Mouse (Mus musculus): ENCODE data around the gene Mertk. TPM values are rescaled to one million over a fixed set of nuclear protein-coding genes. Genes with fewer than 3 reads are reported as not detected.

Gene Mertk
- polyA plus RNA-seq, 1 experiment from 2014 or later, result 3.0 TPM

DNA sequence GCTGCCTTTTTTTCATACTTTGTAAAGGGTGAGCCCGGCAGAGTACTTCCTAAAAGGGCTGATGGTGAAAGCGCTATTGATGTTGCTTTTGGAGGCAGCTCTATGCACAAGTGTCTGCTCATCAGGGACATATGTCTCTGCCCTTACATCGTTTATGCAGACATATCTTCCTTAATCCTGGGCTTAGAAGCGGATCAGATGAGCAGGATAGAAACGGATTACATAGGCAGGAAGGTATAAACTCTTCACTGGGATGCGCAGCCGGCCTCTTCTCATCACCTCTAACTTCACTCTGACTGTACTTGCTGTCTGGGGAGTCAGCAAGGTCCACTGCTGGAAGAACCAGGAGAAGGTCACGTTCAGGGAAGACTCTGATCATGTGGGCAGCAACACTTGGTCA lies 138.8 kb downstream of the Mertk start:
- ATAC-seq (ENCODE audit: low FRiP score) (no peak), DNase-seq (ENCODE audit: low spot score, missing footprints) (no peak)
- Histone ChIP-seq H3K4me1 (ENCODE audit: control insufficient read depth, insufficient read depth, low read length) (no peaks in the 10 kb centered on the region), H3K27me3 (ENCODE audit: control insufficient read depth, insufficient read depth, low read length) (no peaks in the 10 kb centered on the region), H3K36me3 (ENCODE audit: control insufficient read depth, insufficient read depth, low read length) (peaks cover 9% of the 10 kb centered on the region; the same call in 1 of the 2 replicates), H3K4me3 (ENCODE audit: low read depth, low read length) (no peak overlapping the region), H3K9ac (ENCODE audit: low read length) (no peak overlapping the region), H3K9me3 (ENCODE audit: control insufficient read depth, low read length) (no peaks in the 10 kb centered on the region), H3K4me2 (no peak overlapping the region), H3K27ac (ENCODE audit: low read depth, low read length) (no peak overlapping the region)
- 92% methylated on average over 8 of the region's 8 CpGs for WGBS

DNA sequence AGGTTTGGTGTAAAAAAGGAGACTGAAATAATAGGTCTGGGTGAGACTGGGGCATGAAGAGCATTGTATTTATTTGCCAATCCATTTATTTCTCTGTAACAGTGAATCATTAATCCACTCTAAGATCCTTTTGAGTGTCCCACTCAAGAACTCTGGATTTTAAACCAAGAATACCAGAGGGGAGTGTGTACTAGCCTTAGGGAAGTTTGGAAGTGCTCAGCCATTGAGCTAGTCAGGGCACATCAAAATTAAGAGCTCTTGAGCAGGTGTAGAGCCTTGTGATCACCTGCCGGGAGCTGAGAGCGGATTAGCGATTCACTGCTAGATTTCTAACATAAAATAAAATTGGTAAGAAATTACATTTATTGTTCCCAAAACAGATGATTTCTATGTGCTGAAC lies 139.9 kb downstream of the Mertk start:
- peaks cover 9% of the 10 kb centered on the region; the same call in 1 of the 2 replicates for H3K36me3 ChIP-seq (ENCODE audit: control insufficient read depth, insufficient read depth, low read length)
- 93% methylated on average over 3 of the region's 3 CpGs for WGBS
- ATAC-seq (ENCODE audit: low FRiP score), result no peak

DNA sequence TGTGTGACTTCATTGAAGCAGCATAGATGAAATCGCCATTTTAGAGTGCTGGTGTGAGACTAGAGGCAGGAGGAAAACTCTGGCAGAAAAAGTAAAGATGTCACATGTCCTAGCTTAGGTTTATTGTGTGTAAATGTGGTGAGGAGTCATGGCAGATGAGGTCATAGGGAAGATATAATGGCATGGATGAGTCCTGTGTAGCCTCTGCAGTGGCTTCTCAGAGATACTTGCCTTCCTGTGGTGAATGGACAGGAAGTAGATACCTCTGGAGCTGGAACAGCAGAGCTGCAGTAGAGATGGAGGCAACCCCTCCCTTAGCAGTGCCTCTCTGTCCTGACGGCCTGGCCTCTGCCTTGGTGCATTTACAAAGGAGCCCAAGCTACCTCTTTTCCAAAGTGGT lies 140.7 kb downstream of the Mertk start:
- Histone ChIP-seq H3K36me3 (ENCODE audit: control insufficient read depth, insufficient read depth, low read length) (peaks cover 8% of the 10 kb centered on the region; the same call in 1 of the 2 replicates), H3K4me1 (ENCODE audit: control insufficient read depth, insufficient read depth, low read length) (no peaks in the 10 kb centered on the region), H3K27ac (ENCODE audit: low read depth, low read length) (no peak overlapping the region), H3K27me3 (ENCODE audit: control insufficient read depth, insufficient read depth, low read length) (no peaks in the 10 kb centered on the region), H3K4me3 (ENCODE audit: low read depth, low read length) (no peak overlapping the region), H3K9ac (ENCODE audit: low read length) (no peak overlapping the region), H3K4me2 (no peak overlapping the region), H3K9me3 (ENCODE audit: control insufficient read depth, low read length) (no peaks in the 10 kb centered on the region)
- WGBS, result 89% methylated on average over 2 of the region's 2 CpGs
- DNase-seq (ENCODE audit: low spot score, missing footprints), result no peak
- no peak for ATAC-seq (ENCODE audit: low FRiP score)

More for the DNA sequence above, 139.9 kb downstream of the Mertk start:
- Histone ChIP-seq H3K4me3 (ENCODE audit: low read depth, low read length) (no peak overlapping the region), H3K27ac (ENCODE audit: low read depth, low read length) (no peak overlapping the region), H3K4me2 (no peak overlapping the region), H3K9me3 (ENCODE audit: control insufficient read depth, low read length) (no peaks in the 10 kb centered on the region), H3K9ac (ENCODE audit: low read length) (no peak overlapping the region), H3K4me1 (ENCODE audit: control insufficient read depth, insufficient read depth, low read length) (no peaks in the 10 kb centered on the region), H3K27me3 (ENCODE audit: control insufficient read depth, insufficient read depth, low read length) (no peaks in the 10 kb centered on the region)
- DNase-seq (ENCODE audit: low spot score, missing footprints), result no peak

DNA sequence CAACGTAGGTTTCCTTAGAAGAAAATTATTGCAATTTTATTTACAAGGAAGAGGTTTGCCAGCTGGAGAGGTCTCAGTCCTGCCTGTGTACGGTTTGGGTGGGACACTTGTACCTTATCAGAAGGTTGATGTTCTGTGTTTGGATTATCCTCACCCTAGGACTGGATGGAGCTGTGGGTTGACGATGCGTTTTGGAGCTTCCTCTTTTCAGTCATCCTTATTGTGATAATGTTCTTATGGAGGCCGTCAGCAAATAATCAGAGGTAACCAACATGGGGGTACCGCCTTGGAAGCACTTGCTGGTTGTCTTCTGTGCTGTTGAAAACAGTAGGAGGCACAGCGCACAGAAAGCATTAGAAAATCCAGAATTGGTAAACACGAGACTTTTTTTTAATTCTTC lies 143.7 kb downstream of the Mertk start:
- ATAC-seq (ENCODE audit: low FRiP score) (no peak), DNase-seq (ENCODE audit: low spot score, missing footprints) (no peak)
- Histone ChIP-seq H3K36me3 (ENCODE audit: control insufficient read depth, insufficient read depth, low read length) (peaks cover 7% of the 10 kb centered on the region; the same call in 1 of the 2 replicates), H3K9me3 (ENCODE audit: control insufficient read depth, low read length) (no peaks in the 10 kb centered on the region), H3K9ac (ENCODE audit: low read length) (no peak overlapping the region), H3K4me1 (ENCODE audit: control insufficient read depth, insufficient read depth, low read length) (no peaks in the 10 kb centered on the region), H3K27ac (ENCODE audit: low read depth, low read length) (no peak overlapping the region), H3K4me2 (no peak overlapping the region), H3K27me3 (ENCODE audit: control insufficient read depth, insufficient read depth, low read length) (no peaks in the 10 kb centered on the region), H3K4me3 (ENCODE audit: low read depth, low read length) (no peak overlapping the region)
- WGBS, result 93% methylated on average over 8 of the region's 8 CpGs

DNA sequence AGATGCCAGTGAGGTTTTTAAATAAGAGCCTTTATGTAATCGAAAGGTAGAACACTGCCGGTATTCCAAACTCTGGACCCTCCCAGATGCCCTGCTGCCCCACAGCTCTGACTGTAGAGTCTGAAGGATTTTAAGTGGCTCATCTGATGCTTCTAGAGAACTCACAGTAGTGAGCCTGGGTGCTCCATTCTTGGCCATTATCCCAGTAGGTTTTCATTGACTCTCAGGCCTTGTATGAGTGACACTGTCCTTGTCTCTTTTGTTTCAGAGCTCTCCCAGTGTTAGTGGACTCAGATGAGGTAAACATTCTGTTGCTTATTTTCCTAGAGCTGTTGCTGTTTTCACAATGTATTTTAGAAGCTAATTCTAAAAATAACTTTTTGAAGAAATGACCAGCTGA lies 151.3 kb downstream of the Mertk start:
- 94% methylated on average over 2 of the region's 2 CpGs for WGBS
- no peak overlapping the region for H3K4me3 ChIP-seq (ENCODE audit: low read depth, low read length)
- H3K4me1 ChIP-seq (ENCODE audit: control insufficient read depth, insufficient read depth, low read length), result no peaks in the 10 kb centered on the region
- H3K27ac ChIP-seq (ENCODE audit: low read depth, low read length), result no peak overlapping the region
- ATAC-seq (ENCODE audit: low FRiP score) (no peak), DNase-seq (ENCODE audit: low spot score, missing footprints) (no peak)
- no peak overlapping the region for H3K4me2 ChIP-seq
- no peaks in the 10 kb centered on the region for H3K27me3 ChIP-seq (ENCODE audit: control insufficient read depth, insufficient read depth, low read length)
- H3K36me3 ChIP-seq (ENCODE audit: control insufficient read depth, insufficient read depth, low read length), result peaks cover 2% of the 10 kb centered on the region; the same call in 1 of the 2 replicates
- no peaks in the 10 kb centered on the region for H3K9me3 ChIP-seq (ENCODE audit: control insufficient read depth, low read length)
- no peak overlapping the region for H3K9ac ChIP-seq (ENCODE audit: low read length)

Other genes starting within 250 kb of the Mertk start
- gene Spdye4c, start 107.7 kb upstream of the Mertk start, polyA plus RNA-seq (2014; fragmentation: Nextera tagmentation; extraction: Ambion mirVana), result not detected in 2 replicates
- gene Anapc1, start 11.6 kb upstream of the Mertk start, polyA plus RNA-seq (2014; fragmentation: Nextera tagmentation; extraction: Ambion mirVana), result 86.5 and 100 TPM in 2 replicates
- gene Tmem87b, start 119.2 kb downstream of the Mertk start, polyA plus RNA-seq (2014; fragmentation: Nextera tagmentation; extraction: Ambion mirVana), result 21.7 and 24.1 TPM in 2 replicates
- gene Fbln7, start 164.0 kb downstream of the Mertk start, polyA plus RNA-seq (2014; fragmentation: Nextera tagmentation; extraction: Ambion mirVana), result 2.2 and 2.4 TPM in 2 replicates
- 8.3 and 8.5 TPM in 2 replicates for gene Zc3h8, start 245.1 kb downstream of the Mertk start, polyA plus RNA-seq (2014; fragmentation: Nextera tagmentation; extraction: Ambion mirVana)

All from midbrain, embryonic 11.5 days (tissue).